Mouse (Mus musculus) lung, embryonic 16.5 days (tissue): ENCODE results near the gene Smad6. TPM values are rescaled to one million over a fixed set of nuclear protein-coding genes. Genes with fewer than 3 reads are reported as not detected.

ENCODE experiments used
- ATAC-seq: fragments of 200-750 bp; cut with Nextera tagmentation; 2 replicates; pipeline ENCODE4 v1.8.0; 2017; ENCODE audit warnings: low read depth, mild to moderate bottlenecking, moderate library complexity
- H3K27ac ChIP-seq: fragments of 300-500 bp; sonication (generic); 2 replicates; pipeline ENCODE4 v1.5.1; 2014; ENCODE audit warnings: mild to moderate bottlenecking, control low read depth, low read length
- H3K27me3 ChIP-seq: fragments of 300-500 bp; sonication (generic); 2 replicates; pipeline ENCODE4 v1.6.1; 2014; ENCODE audit warnings: low read depth, low read length, mixed read lengths; ENCODE audit not compliant: control insufficient read depth, insufficient read depth
- H3K36me3 ChIP-seq: fragments of 300-500 bp; sonication (generic); 2 replicates; pipeline ENCODE4 v1.6.1; 2014; ENCODE audit warnings: low read length; ENCODE audit not compliant: control insufficient read depth, insufficient read depth
- H3K4me1 ChIP-seq: fragments of 300-500 bp; sonication (generic); replicated peaks from 2 replicates; pipeline ENCODE4 v1.6.1; 2014; ENCODE audit warnings: low read length, mixed read lengths; ENCODE audit not compliant: control insufficient read depth, insufficient read depth
- H3K4me2 ChIP-seq: fragments of 300-500 bp; sonication (generic); 2 replicates; pipeline ENCODE4 v1.6.1; 2014; ENCODE audit warnings: low read depth, low read length, control low read depth
- H3K4me3 ChIP-seq: fragments of 300-500 bp; sonication (generic); 2 replicates; pipeline ENCODE4 v1.5.1; 2014; ENCODE audit warnings: mild to moderate bottlenecking, low read length, control low read depth
- H3K9ac ChIP-seq: fragments of 300-500 bp; sonication (generic); 2 replicates; pipeline ENCODE4 v1.6.1; 2014; ENCODE audit warnings: low read length, control low read depth
- H3K9me3 ChIP-seq: fragments of 300-500 bp; sonication (generic); 2 replicates; pipeline ENCODE4 v1.6.1; 2016; ENCODE audit warnings: low read length; ENCODE audit not compliant: control insufficient read depth
- WGBS: fragments of 180-500 bp; shearing (Covaris S2); extraction: QIAGEN DNeasy Blood & Tissue Kit; methylation state at CpG from one replicate; pipeline ENCODE4 v1.1.7; 2014; 5-methylcytosine and 5-hydroxymethylcytosine counted together
- polyA plus RNA-seq: library from polyadenylated mRNA; unstranded; fragments of >200 nt; fragmentation: Nextera tagmentation; extraction: Ambion mirVana; gene quantifications from 2 replicates; pipeline ENCODE4 v1.2.1, GENCODE M21; 2015

Smad6 gene
- polyA plus RNA-seq, 1 experiment from 2014 or later = 8.6 TPM

GRCm38 (mm10) chr9:63981371-63981770 lies 40.5 kb downstream of the Smad6 start:
- Histone ChIP-seq H3K27me3 (no peaks in the 10 kb centered on the region), H3K9ac (no peak overlapping the region), H3K36me3 (peaks cover 4% of the 10 kb centered on the region; the same call in 1 of the 2 replicates), H3K27ac (no peak overlapping the region), H3K4me1 (peaks cover 89% of the 10 kb centered on the region), H3K4me3 (no peak overlapping the region), H3K9me3 (no peaks in the 10 kb centered on the region), H3K4me2 (no peak overlapping the region)
- no peak for ATAC-seq
- 62% methylated on average over 4 of the region's 4 CpGs for WGBS

DNA sequence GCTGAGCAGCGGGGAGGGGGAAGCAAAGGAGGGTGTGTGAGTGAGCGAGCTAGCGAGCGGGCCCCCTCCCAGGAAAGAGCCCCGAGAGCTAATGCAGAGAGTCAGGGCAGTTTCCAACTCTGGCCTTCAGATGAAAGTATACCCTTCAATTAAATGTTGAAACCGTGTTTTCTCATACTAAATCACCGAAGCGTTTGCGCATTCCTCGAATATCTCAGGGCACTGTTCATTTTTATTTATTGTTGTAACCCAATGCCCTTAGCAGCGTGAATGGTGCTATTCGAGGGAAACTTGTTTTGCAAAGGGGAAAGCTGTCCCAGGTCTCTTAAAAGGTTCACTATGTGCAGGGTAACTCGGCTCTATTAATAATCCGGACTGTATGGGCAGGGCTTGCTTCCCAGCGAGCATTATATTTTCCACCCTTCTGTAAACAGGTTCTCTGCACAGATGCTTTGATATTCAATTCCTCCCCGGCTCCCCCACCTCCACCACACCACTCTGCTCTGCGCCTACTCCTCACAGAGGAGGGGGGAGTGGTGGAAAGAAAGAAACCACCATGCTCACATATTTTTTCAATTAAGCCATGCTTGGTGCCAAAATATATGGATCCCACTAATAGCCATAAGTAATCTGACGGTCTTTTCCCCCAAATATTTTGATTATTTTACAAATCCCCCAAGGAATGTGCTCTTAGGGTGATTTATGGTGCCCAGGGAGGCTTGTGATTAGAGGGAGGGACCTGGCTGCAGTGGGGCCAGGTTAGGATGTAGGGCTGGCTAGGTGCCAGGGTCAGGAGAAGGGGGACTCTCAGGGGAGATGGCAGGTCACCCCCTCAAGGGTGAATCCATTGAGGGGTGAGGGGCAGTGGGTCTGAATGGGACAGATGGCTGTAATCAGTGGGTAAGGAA lies 41.4 kb downstream of the Smad6 start:
- H3K27ac ChIP-seq = peak overlapping the region; percentile 87
- ATAC-seq = no peak
- no peak overlapping the region for H3K4me3 ChIP-seq
- no peak overlapping the region for H3K4me2 ChIP-seq
- peaks cover 4% of the 10 kb centered on the region; the same call in 1 of the 2 replicates for H3K36me3 ChIP-seq
- H3K9me3 ChIP-seq = no peaks in the 10 kb centered on the region
- no peak overlapping the region for H3K9ac ChIP-seq
- no peaks in the 10 kb centered on the region for H3K27me3 ChIP-seq
- WGBS = 13% methylated on average over 18 of the region's 18 CpGs
- peaks cover 91% of the 10 kb centered on the region for H3K4me1 ChIP-seq

DNA sequence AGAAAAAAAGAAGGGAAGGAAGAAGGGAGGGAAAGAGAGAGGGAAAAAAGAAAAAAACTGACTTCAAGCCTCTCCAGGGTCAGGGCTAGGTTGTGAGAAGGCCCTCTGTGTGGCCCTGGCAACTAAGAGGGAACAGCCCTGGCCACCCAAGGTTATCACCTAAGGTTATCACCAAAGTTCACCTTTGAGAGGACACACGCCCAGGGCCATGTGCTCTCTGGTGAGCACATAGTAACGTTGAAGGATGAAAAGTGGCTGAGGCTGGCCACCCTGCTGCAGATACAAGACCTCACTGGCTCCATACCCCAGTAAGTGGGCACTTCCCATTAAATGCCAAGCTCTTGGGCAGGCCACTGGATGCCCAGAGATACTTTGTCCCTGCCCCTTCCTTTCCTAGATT lies 42.6 kb downstream of the Smad6 start:
- 62% methylated on average over 2 of the region's 2 CpGs for WGBS

GRCm38 (mm10) chr9:63978682-63979081 lies 43.2 kb downstream of the Smad6 start:
- no peak for ATAC-seq
- Histone ChIP-seq H3K4me2 (no peak overlapping the region), H3K27me3 (no peaks in the 10 kb centered on the region), H3K36me3 (peaks cover 4% of the 10 kb centered on the region; the same call in 1 of the 2 replicates), H3K9me3 (no peaks in the 10 kb centered on the region), H3K9ac (no peak overlapping the region), H3K4me1 (peaks cover 87% of the 10 kb centered on the region), H3K27ac (no peak overlapping the region), H3K4me3 (no peak overlapping the region)
- 50% methylated on average over 7 of the region's 7 CpGs for WGBS

More for the DNA sequence above, 42.6 kb downstream of the Smad6 start:
- H3K36me3 ChIP-seq = peaks cover 4% of the 10 kb centered on the region; the same call in 1 of the 2 replicates
- H3K4me3 ChIP-seq = no peak overlapping the region
- H3K27me3 ChIP-seq = no peaks in the 10 kb centered on the region
- no peak overlapping the region for H3K4me2 ChIP-seq
- H3K9ac ChIP-seq = no peak overlapping the region
- no peak overlapping the region for H3K27ac ChIP-seq
- H3K9me3 ChIP-seq = no peaks in the 10 kb centered on the region
- ATAC-seq = no peak
- peaks cover 91% of the 10 kb centered on the region for H3K4me1 ChIP-seq

GRCm38 (mm10) chr9:63975996-63976395 lies 45.9 kb downstream of the Smad6 start:
- no peak overlapping the region; the same call in 1 of the 2 replicates for H3K9ac ChIP-seq
- no peaks in the 10 kb centered on the region for H3K9me3 ChIP-seq
- no peak overlapping the region; the same call in none of the 2 replicates for H3K27ac ChIP-seq
- H3K36me3 ChIP-seq = no peaks in the 10 kb centered on the region
- peaks cover 84% of the 10 kb centered on the region for H3K4me1 ChIP-seq
- no peak overlapping the region for H3K4me3 ChIP-seq
- no peak overlapping the region for H3K4me2 ChIP-seq
- WGBS = 49% methylated on average over 11 of the region's 11 CpGs
- H3K27me3 ChIP-seq = no peaks in the 10 kb centered on the region
- no peak for ATAC-seq

DNA sequence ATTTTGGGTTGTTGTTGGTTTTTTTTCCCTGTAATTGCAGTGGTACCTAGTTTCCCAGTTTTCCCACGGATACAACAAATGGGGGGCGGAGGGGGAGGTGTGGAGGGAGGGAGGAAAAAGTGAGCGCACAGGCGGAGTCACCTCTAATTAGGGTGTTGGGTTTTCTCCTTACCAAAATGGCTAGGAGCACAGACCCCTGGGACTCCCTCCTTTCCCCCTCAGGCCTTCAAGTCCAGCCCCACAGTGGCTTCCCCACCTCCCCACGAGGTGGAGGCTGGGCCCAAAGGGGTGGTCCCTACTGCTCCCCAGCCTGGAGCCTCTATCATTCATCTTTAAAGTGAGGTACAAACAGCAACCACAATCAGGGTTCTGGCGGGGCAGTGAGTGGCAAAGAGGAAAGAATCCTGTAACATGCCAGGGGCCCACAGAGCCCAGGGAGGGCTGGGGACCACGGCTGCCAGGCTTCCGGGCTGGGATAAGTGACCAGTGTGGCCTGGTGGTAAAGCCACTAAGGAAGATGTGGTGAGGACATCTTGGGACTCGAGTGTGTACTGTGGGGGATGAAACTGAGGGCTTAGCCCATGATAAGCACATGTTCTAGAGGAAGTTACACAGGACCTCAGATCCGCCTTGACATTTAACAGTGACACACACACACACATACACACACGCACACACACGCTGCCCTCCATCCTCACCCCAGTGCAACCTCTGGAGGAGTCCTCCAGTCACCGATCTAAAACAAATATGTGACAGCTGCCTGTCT lies 47.4 kb downstream of the Smad6 start:
- Histone ChIP-seq H3K9me3 (no peaks in the 10 kb centered on the region), H3K4me1 (peaks cover 84% of the 10 kb centered on the region), H3K27me3 (no peaks in the 10 kb centered on the region), H3K27ac (peak overlapping the region; percentile 20), H3K4me3 (no peak overlapping the region), H3K9ac (peak overlapping the region; percentile 54; the same call in 1 of the 2 replicates), H3K4me2 (no peak overlapping the region), H3K36me3 (no peaks in the 10 kb centered on the region)
- no peak for ATAC-seq
- 50% methylated on average over 13 of the region's 13 CpGs for WGBS

DNA sequence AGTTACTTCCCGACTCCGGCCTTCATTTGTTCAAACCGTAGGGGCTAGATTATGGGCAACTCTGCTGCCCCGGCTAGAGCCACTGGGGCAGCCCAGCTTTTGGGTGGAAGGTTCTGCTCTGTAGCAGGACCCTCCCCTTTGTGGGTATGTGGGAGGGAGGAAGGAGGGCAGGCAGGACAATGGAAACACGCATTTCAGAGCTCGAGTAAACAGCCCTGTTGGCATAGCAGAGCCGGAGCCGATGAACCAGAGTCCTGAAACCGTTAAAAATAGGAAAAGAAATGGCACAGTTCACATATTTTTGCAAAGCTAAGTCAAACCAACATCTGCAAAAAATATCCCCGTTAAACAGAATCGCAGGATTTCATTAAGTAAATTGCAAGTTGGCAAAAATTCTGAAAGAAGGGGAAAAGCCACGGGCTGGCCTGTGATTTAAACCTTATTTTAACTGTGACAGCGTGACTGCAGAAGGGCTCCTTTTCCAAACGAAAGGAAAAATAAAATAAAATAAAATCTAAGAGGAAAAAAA lies 48.1 kb downstream of the Smad6 start:
- H3K27me3 ChIP-seq = no peaks in the 10 kb centered on the region
- H3K4me3 ChIP-seq = no peak overlapping the region
- 42% methylated on average over 14 of the region's 14 CpGs for WGBS
- H3K4me1 ChIP-seq = peaks cover 85% of the 10 kb centered on the region
- no peak for ATAC-seq
- H3K36me3 ChIP-seq = no peaks in the 10 kb centered on the region
- no peak overlapping the region for H3K4me2 ChIP-seq
- H3K9me3 ChIP-seq = no peaks in the 10 kb centered on the region
- H3K9ac ChIP-seq = no peak overlapping the region
- H3K27ac ChIP-seq = peak overlapping the region; percentile 68

GRCm38 (mm10) chr9:63972576-63973290 lies 49.1 kb downstream of the Smad6 start:
- Histone ChIP-seq H3K4me1 (peaks cover 85% of the 10 kb centered on the region), H3K9me3 (no peaks in the 10 kb centered on the region), H3K4me2 (no peak overlapping the region), H3K27me3 (no peaks in the 10 kb centered on the region), H3K9ac (no peak overlapping the region), H3K36me3 (no peaks in the 10 kb centered on the region), H3K4me3 (no peak overlapping the region), H3K27ac (no peak overlapping the region; the same call in 1 of the 2 replicates)
- ATAC-seq = no peak
- 88% methylated on average over 11 of the region's 11 CpGs for WGBS
